Mouse (Mus musculus) midbrain, postnatal 0 days (tissue): ENCODE data around the gene Prnd. TPM values are rescaled to one million over a fixed set of nuclear protein-coding genes. Genes with fewer than 3 reads are reported as not detected.

Source experiments
- ATAC-seq: fragments of 200-750 bp; cut with Nextera tagmentation; 2 replicates; pipeline ENCODE4 v1.8.0; 2017; ENCODE audit warnings: moderate number of reproducible peaks, mild to moderate bottlenecking, moderate TSS enrichment, moderate library complexity; ENCODE audit not compliant: low FRiP score
- DNase-seq: peaks from one replicate; pipeline ENCODE4 v3.0.0-alpha.2; 2015; ENCODE audit warnings: low spot score
- H3K27ac ChIP-seq: fragments of 300-500 bp; sonication (generic); 2 replicates; pipeline ENCODE4 v1.5.1; 2014; ENCODE audit warnings: low read depth, mild to moderate bottlenecking, low read length, mixed read lengths
- H3K27me3 ChIP-seq: fragments of 300-500 bp; sonication (generic); 2 replicates; pipeline ENCODE4 v1.6.1; 2014; ENCODE audit warnings: low read length, control low read depth, mixed read lengths; ENCODE audit not compliant: insufficient read depth
- H3K36me3 ChIP-seq: fragments of 300-500 bp; sonication (generic); 2 replicates; pipeline ENCODE4 v1.6.1; 2014; ENCODE audit warnings: low read length, control low read depth, mixed read lengths; ENCODE audit not compliant: insufficient read depth
- H3K4me1 ChIP-seq: fragments of 300-500 bp; sonication (generic); 2 replicates; pipeline ENCODE4 v1.6.1; 2014; ENCODE audit warnings: mild to moderate bottlenecking, control low read depth, antibody characterized with exemption, low read length, mixed read lengths; ENCODE audit not compliant: insufficient read depth
- H3K4me2 ChIP-seq: fragments of 300-500 bp; sonication (generic); 2 replicates; pipeline ENCODE4 v1.6.1; 2014; ENCODE audit warnings: low read depth, mild to moderate bottlenecking, low read length, mixed read lengths; ENCODE audit not compliant: poor library complexity, severe bottlenecking
- H3K4me3 ChIP-seq: fragments of 300-500 bp; sonication (generic); 2 replicates; pipeline ENCODE4 v1.5.1; 2014; ENCODE audit warnings: low read depth, mild to moderate bottlenecking, low read length, moderate library complexity
- H3K9ac ChIP-seq: fragments of 300-500 bp; sonication (generic); replicated peaks from 2 replicates; pipeline ENCODE4 v1.6.1; 2014; ENCODE audit warnings: mild to moderate bottlenecking, low read length, moderate library complexity, mixed read lengths; ENCODE audit not compliant: poor library complexity, severe bottlenecking
- H3K9me3 ChIP-seq: fragments of 300-500 bp; sonication (generic); 2 replicates; pipeline ENCODE4 v1.6.1; 2016; ENCODE audit warnings: low read length, control low read depth
- CTCF ChIP-seq: IDR thresholded peaks from 2 replicates; pipeline ENCODE4 v1.5.1; 2016; ENCODE audit warnings: antibody characterized with exemption, mild to moderate bottlenecking
- WGBS: fragments of 180-500 bp; shearing (Covaris S2); extraction: QIAGEN DNeasy Blood & Tissue Kit; methylation state at CpG from one replicate; pipeline ENCODE4 v1.1.7; 2014; 5-methylcytosine and 5-hydroxymethylcytosine counted together
- polyA plus RNA-seq: library from polyadenylated mRNA; unstranded; fragments of >200 nt; fragmentation: Nextera tagmentation; extraction: Ambion mirVana; gene quantifications from 2 replicates; pipeline ENCODE4 v1.2.1, GENCODE M21; 2015
- total RNA-seq: library from RNA; depleted of rRNA; stranded (reverse); fragments of >200 nt; gene quantifications from 2 replicates; pipeline ENCODE4 v1.2.3, GENCODE M21; 2014; rRNA removed

Prnd gene
- 2.5 and 3.9 TPM in 2 replicates for total RNA-seq
- polyA plus RNA-seq = 4.0 and 4.8 TPM in 2 replicates

DNA sequence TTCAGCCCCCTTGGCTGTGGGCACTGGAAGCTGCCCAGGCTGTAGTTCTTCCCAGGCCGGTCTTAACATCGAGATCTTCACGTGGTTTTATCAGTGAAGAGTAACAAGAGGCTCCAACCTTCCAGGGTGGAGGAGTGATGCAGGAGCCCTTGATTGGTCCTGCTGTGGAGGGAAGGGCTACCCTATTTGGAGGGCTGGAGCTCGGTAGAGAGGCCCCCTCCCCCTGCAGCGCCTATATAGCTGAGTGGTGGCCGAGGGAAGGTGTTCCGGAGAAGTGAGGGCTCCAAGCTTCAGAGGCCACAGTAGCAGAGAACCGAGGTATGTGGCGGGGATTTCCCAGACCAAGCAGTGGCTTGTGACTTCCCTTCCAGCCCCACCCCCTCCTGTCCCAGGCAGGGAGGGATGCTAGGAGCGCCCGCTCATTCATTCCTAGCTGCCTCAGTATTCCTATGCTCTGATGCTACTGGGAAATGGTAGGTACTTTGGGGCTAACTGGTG is at the start of gene Prnd:
Prnd (plus strand) TSS at position 264 of the 498 bp plus-strand sequence.
- Histone ChIP-seq H3K27ac (no peak within 1 kb of the TSS), H3K9me3 (no peaks in the 10 kb centered on the region), H3K36me3 (no peaks in the 10 kb centered on the region), H3K4me3 (no peak within 1 kb of the TSS), H3K27me3 (peaks cover 11% of the 10 kb centered on the region), H3K4me2 (no peak within 1 kb of the TSS), H3K9ac (no peak within 1 kb of the TSS), H3K4me1 (no peaks in the 10 kb centered on the region)
- ATAC-seq = no peak
- TF ChIP-seq CTCF = no peak
- DNase-seq = no peak
- WGBS = 26% methylated on average over 11 of the region's 11 CpGs

DNA sequence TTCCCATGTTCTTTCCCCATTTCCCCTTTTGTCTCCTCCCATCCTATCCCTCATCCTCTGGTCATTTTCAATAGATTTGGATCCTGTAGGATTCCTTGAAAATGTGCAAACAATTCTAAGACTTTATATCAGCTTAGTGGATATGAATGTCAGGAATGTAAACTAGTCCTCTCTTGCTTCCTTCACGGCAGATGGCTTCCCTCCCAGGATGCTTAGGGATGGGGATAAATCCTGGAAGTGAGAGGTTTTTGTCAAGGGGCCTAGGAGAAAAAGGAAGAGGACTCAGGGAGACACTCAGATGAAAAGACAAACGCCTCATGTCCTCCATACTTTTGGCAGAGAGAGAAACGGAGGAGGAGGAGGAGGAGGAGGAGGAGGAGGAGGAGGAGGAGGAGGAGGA is 48.2 kb upstream of the Prnd start:
- no peak for TF ChIP-seq CTCF
- H3K4me3 ChIP-seq = no peak overlapping the region
- H3K4me1 ChIP-seq = no peaks in the 10 kb centered on the region
- H3K27ac ChIP-seq = no peak overlapping the region
- WGBS = 34% methylated on average over 1 of the region's 3 CpGs
- H3K27me3 ChIP-seq = no peaks in the 10 kb centered on the region
- H3K4me2 ChIP-seq = no peak overlapping the region
- H3K9ac ChIP-seq = no peak overlapping the region
- H3K36me3 ChIP-seq = no peaks in the 10 kb centered on the region
- no peaks in the 10 kb centered on the region for H3K9me3 ChIP-seq
- DNase-seq (no peak), ATAC-seq (no peak)

DNA sequence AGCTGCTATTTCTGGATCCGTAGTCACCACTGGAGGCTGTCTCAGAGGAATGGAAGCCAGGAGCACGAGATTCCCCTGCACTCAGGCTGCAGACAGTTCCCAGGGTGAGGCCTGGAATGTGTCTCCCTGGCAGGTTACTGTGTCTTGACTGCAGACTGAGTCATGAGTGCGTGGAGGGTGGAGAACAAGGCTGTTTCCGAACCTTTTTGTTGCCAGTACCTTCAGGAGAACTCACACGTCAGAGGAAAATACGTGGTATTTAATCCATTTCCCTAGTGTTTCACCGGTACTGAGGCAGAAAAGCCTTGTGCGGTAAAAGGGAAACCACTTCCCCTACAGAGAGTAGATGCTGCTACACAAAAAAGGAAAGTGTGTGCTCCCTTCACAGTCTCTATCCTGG is 47.8 kb upstream of the Prnd start:
- Histone ChIP-seq H3K9ac (no peak overlapping the region), H3K27me3 (no peaks in the 10 kb centered on the region), H3K36me3 (no peaks in the 10 kb centered on the region), H3K4me2 (no peak overlapping the region), H3K27ac (no peak overlapping the region), H3K4me3 (no peak overlapping the region), H3K4me1 (no peaks in the 10 kb centered on the region), H3K9me3 (no peaks in the 10 kb centered on the region)
- no peak for TF ChIP-seq CTCF
- ATAC-seq (no peak), DNase-seq (no peak)
- WGBS = 48% methylated on average over 8 of the region's 8 CpGs

DNA sequence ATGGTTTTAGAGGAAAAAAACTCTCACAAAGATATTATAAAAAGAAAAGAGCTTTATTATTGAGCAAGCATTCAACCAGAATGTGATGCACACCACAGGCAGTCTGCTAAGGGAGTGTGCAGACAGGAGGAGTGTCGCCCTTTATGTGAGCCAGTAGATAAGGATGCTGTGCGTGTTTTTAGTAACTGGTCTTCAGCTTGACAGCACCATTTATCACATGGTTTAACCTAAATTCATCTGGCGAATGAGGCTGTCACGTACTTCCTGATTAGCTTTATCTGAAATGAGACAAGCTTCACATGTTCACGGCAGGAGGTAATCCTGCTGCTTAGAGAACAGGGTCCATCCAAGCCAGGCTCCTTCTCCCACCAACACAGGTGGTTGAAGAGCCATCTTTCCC is 45.6 kb upstream of the Prnd start:
- H3K4me1 ChIP-seq = no peaks in the 10 kb centered on the region
- ATAC-seq = no peak
- no peak overlapping the region for H3K4me2 ChIP-seq
- H3K9me3 ChIP-seq = no peaks in the 10 kb centered on the region
- H3K27me3 ChIP-seq = no peaks in the 10 kb centered on the region
- H3K36me3 ChIP-seq = no peaks in the 10 kb centered on the region
- no peak overlapping the region for H3K4me3 ChIP-seq
- H3K27ac ChIP-seq = no peak overlapping the region
- 57% methylated on average over 5 of the region's 5 CpGs for WGBS
- H3K9ac ChIP-seq = no peak overlapping the region
- TF ChIP-seq CTCF = no peak
- no peak for DNase-seq

DNA sequence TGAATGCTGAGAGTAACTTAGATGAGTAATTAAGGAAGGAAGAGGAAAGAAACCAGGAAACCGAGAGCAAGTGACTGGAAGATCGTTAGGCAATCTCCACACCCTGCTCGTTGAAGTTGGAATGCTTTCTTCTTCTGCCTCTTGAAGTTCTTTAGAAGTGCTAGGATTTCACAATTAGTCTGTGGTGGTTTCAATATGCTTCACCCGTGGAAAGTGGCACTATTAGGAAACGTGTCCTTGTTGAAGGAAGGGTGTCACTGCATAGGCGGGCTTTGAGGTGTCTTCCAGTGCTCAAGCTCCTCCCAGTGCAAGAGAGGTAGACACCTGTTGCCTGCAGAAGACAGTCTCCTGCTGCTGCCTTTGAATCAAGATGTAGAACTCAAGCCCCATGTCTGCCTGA is 44.9 kb upstream of the Prnd start:
- Histone ChIP-seq H3K4me1 (no peaks in the 10 kb centered on the region), H3K27me3 (no peaks in the 10 kb centered on the region), H3K27ac (no peak overlapping the region), H3K9ac (no peak overlapping the region), H3K36me3 (no peaks in the 10 kb centered on the region), H3K4me3 (no peak overlapping the region), H3K9me3 (no peaks in the 10 kb centered on the region), H3K4me2 (no peak overlapping the region)
- no peak for DNase-seq
- 87% methylated on average over 6 of the region's 6 CpGs for WGBS
- TF ChIP-seq CTCF = no peak
- ATAC-seq = no peak

DNA sequence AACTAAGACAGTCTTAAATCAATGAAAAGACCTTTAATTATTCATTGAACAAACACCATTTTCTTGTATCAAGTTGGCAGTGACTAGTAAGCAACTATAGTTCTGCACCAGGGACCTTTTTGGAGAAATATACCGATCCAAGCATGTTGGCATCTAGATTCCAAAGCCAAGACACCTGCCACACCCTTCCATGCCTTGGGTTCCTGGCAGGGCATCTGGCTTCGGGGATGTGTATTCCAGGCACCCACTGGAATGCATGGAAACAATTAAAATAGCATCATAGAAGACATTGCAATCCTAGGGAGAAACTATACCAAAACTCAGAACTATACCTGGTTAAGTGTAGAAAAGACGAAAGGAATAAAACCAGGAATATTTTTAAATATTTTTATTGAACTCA is 44.4 kb upstream of the Prnd start:
- ATAC-seq = no peak
- H3K36me3 ChIP-seq = no peaks in the 10 kb centered on the region
- H3K4me1 ChIP-seq = peaks cover 5% of the 10 kb centered on the region
- H3K27ac ChIP-seq = no peak overlapping the region
- H3K4me2 ChIP-seq = no peak overlapping the region
- H3K27me3 ChIP-seq = no peaks in the 10 kb centered on the region
- 94% methylated on average over 3 of the region's 3 CpGs for WGBS
- no peak for DNase-seq
- no peak overlapping the region for H3K9ac ChIP-seq
- no peak for TF ChIP-seq CTCF
- H3K9me3 ChIP-seq = no peaks in the 10 kb centered on the region
- H3K4me3 ChIP-seq = no peak overlapping the region
